In genomic region chr11:80080826-80081728, GRCm38 (mm10) we compare ENCODE assay signal across 8 mouse cellular contexts. TPM values are rescaled to one million over a fixed set of nuclear protein-coding genes. Genes with fewer than 3 reads are reported as not detected.
DNase-seq lines count a peak whose midpoint lies in the region; ATAC-seq lines count a peak whose summit lies in the region.

TSS of gene Crlf3 (minus strand) at chr11:80080991.

- peak; percentile 94 for ATAC-seq in intestine, embryonic 14.5 days (replicated peaks; ENCODE audit: low FRiP score, low TSS enrichment, low read depth)

- H3K27me3 ChIP-seq in intestine, embryonic 14.5 days (replicated peaks; ENCODE audit: control insufficient read depth, insufficient read depth, low read length), result no peaks in the 10 kb centered on the region

- peaks cover 3% of the 10 kb centered on the region; the same call in 1 of the 2 replicates for H3K36me3 ChIP-seq in intestine, embryonic 14.5 days (ENCODE audit: control insufficient read depth, insufficient read depth, low read length)

- peak within 1 kb of the TSS; percentile 67 for H3K4me2 ChIP-seq in intestine, embryonic 14.5 days (ENCODE audit: low read length)

- H3K4me3 ChIP-seq in intestine, embryonic 14.5 days (ENCODE audit: low read depth, low read length), result peak within 1 kb of the TSS; percentile 91

- H3K27ac ChIP-seq in intestine, embryonic 14.5 days (ENCODE audit: low read depth), result peak within 1 kb of the TSS; percentile 97

- intact Hi-C loops in gastrocnemius, postnatal 14 days (cut with DNase I; ENCODE audit: low total_unique reads), result no loop called here
- intact Hi-C loops in left cerebral cortex, postnatal 14 days (cut with DNase I), result no loop called here

- DNase-seq in adipocyte (ENCODE audit: low spot score), result peak; percentile 90
- peak; percentile 93 for DNase-seq in embryo, embryonic 10 days (ENCODE audit: low spot score)
- DNase-seq in gastrocnemius, postnatal 14 days, result peak; percentile 95
- DNase-seq in intestine, embryonic 14.5 days (ENCODE audit: low spot score), result peak; percentile 98
- peak; percentile 87 to 89 for DNase-seq in left cerebral cortex, postnatal 14 days (ENCODE audit: low spot score in 2 of 2)
- DNase-seq in mesoderm, embryonic 11.5 days (ENCODE audit: low read depth, low spot score), result peak; percentile 94
- DNase-seq in right cerebral cortex, postnatal 36 days (ENCODE audit: low spot score in 2 of 2), result peak; percentile 76 to 81
- peak; percentile 96 for DNase-seq in yolk sac, embryonic 10.5 days (ENCODE audit: low spot score)

- H3K9ac ChIP-seq in intestine, embryonic 14.5 days (ENCODE audit: low read length), result peak within 1 kb of the TSS; percentile 97

- H3K9me3 ChIP-seq in intestine, embryonic 14.5 days (ENCODE audit: control insufficient read depth, low read length), result no peaks in the 10 kb centered on the region

- H3K4me1 ChIP-seq in intestine, embryonic 14.5 days (replicated peaks; ENCODE audit: control insufficient read depth, insufficient read depth, low read length), result peaks cover 12% of the 10 kb centered on the region

- WGBS in intestine, embryonic 14.5 days, result 3% methylated on average over 46 of the region's 55 CpGs

RNA-seq across cellular contexts. Expression of gene Crlf3, which starts in this region (rescaled TPM):
- total RNA-seq in gastrocnemius, postnatal 14 days (2021), result 10 to 100 TPM in 1 of 2 experiments, 1 to 10 TPM in 1; 7.4 to 10.8 TPM
- polyA plus RNA-seq in intestine, embryonic 14.5 days (2014; fragmentation: Nextera tagmentation; extraction: Ambion mirVana), result 29.2 and 32.4 TPM in 2 replicates
- total RNA-seq in left cerebral cortex, postnatal 14 days (2021), result 10 to 100 TPM; 13.6 to 14.1 TPM

Comparison
In these comparisons a context has a peak if more than half of its experiments do, and no peak if none do; other contexts are left out.
1. Peak in every context shown above with its lines: DNase-seq, ATAC-seq, H3K4me3 ChIP-seq and H3K27ac ChIP-seq.